ENCODE assay signal across 9 mouse cellular contexts in genomic region chr11:98372406-98372805, GRCm38 (mm10). TPM values are rescaled to one million over a fixed set of nuclear protein-coding genes. Genes with fewer than 3 reads are reported as not detected.
A peak's percentile ranks its signal among the peaks of the same experiment; 100 is the strongest.
DNase-seq lines count a peak whose midpoint lies in the region; ATAC-seq and TF ChIP-seq lines count a peak whose summit lies in the region.
"Had no signal": no experiment of that assay in that cellular context is flagged by ENCODE, and none has a peak within 500 bp of the region (broad histone marks: within the 10 kb centered on the region; RNA-seq: fewer than 3 reads in every experiment).

No protein-coding gene starts in this region.

- TF ChIP-seq RAD21 in CH12.LX (IDR thresholded peaks at IDR 0.05; ENCODE audit: low read depth, low read length) = peak; percentile 57

- peak; percentile 61 for DNase-seq in kidney, adult 18-20 months
- DNase-seq in CH12.LX (ENCODE audit: extremely low read depth) = peak; percentile 84
- peak; percentile 67 for DNase-seq in c-Kit-positive CD71-positive TER-119-positive erythroid progenitor cells, embryonic 14.5 days (ENCODE audit: low spot score)
- DNase-seq in thymus, postnatal 36 days = peak; percentile 48 to 54

- peaks cover 39% of the 10 kb centered on the region for H3K36me3 ChIP-seq in kidney, embryonic 15.5 days
- peaks cover 31 to 72% of the 10 kb centered on the region in 2 experiments for H3K36me3 ChIP-seq in CH12.LX (replicated peaks in 1 of 2; ENCODE audit: control insufficient read depth in 1 of 2, insufficient read depth in 1 of 2, low read length in 1 of 2)
- H3K36me3 ChIP-seq in forebrain, embryonic 13.5 days (ENCODE audit: poor library complexity, severe bottlenecking) = peaks cover 36% of the 10 kb centered on the region
- H3K36me3 ChIP-seq in intestine, embryonic 15.5 days = peaks cover 7% of the 10 kb centered on the region; the same call in 1 of the 2 replicates

- in situ Hi-C loops in CH12.LX (cut with MboI; ENCODE audit: low pct_ligation_motif_present, low pct_unique_long_range_greater_than_20kb, low sequenced_read_pairs) = no loop called here

- no peaks in the 10 kb centered on the region for H3K9me3 ChIP-seq in kidney, embryonic 15.5 days (replicated peaks)
- no peaks in the 10 kb centered on the region for H3K9me3 ChIP-seq in CH12.LX (replicated peaks; ENCODE audit: low read length)
- no peaks in the 10 kb centered on the region for H3K9me3 ChIP-seq in forebrain, embryonic 13.5 days (replicated peaks)
- no peaks in the 10 kb centered on the region for H3K9me3 ChIP-seq in intestine, embryonic 15.5 days
- H3K9me3 ChIP-seq: limb, embryonic 12.5 days had no signal

- H3K79me2 ChIP-seq in CH12.LX (replicated peaks; ENCODE audit: control insufficient read depth, extremely low read depth, insufficient read depth, poor library complexity, severe bottlenecking) = no peaks in the 10 kb centered on the region; the same call in 1 of the 2 replicates

- TF ChIP-seq EP300 in CH12.LX (IDR thresholded peaks at IDR 0.05; ENCODE audit: low read length) = no peak

- H3K4me1 ChIP-seq in kidney, embryonic 15.5 days = peaks cover 12% of the 10 kb centered on the region
- H3K4me1 ChIP-seq in CH12.LX (ENCODE audit: control insufficient read depth in 1 of 2, insufficient read depth in 2 of 2) = no peaks in the 10 kb centered on the region; a peak in 1 of 4 replicates
- peaks cover 22% of the 10 kb centered on the region for H3K4me1 ChIP-seq in forebrain, embryonic 13.5 days
- 0 out of 2 replicates have a peak, but pooled peaks cover 7% of the 10 kb centered on the region for H3K4me1 ChIP-seq in intestine, embryonic 15.5 days (replicated peaks)

- TF ChIP-seq CTCF in CH12.LX (conservative IDR thresholded peaks at IDR 0.05 in 1 of 2, IDR thresholded peaks at IDR 0.05 in 1 of 2; ENCODE audit: low read depth in 2 of 2, low read length in 2 of 2) = peak; percentile 96 to 99

- H3K4me3 ChIP-seq in kidney, embryonic 15.5 days (replicated peaks) = no peak overlapping the region
- no peak overlapping the region for H3K4me3 ChIP-seq in CH12.LX (replicated peaks in 1 of 3; ENCODE audit: low read depth in 2 of 3, low read length in 2 of 3, poor library complexity in 1 of 3)
- H3K4me3 ChIP-seq in forebrain, embryonic 13.5 days = 0 out of 2 replicates have a peak overlapping the region, but pooled peaks have one; percentile 6
- no peak overlapping the region for H3K4me3 ChIP-seq in intestine, embryonic 15.5 days (replicated peaks)
- H3K4me3 ChIP-seq: limb, embryonic 12.5 days had no signal

- H3K27ac ChIP-seq in kidney, embryonic 15.5 days = no peak overlapping the region
- no peak overlapping the region for H3K27ac ChIP-seq in CH12.LX (ENCODE audit: insufficient read depth, low read depth)
- H3K27ac ChIP-seq in forebrain, embryonic 13.5 days = peak overlapping the region; percentile 72
- no peak overlapping the region for H3K27ac ChIP-seq in intestine, embryonic 15.5 days
- H3K27ac ChIP-seq: limb, embryonic 12.5 days had no signal

- TF ChIP-seq POLR2A in CH12.LX (IDR thresholded peaks at IDR 0.05; ENCODE audit: low read depth, low read length) = no peak

- H3K27me3 ChIP-seq in kidney, embryonic 15.5 days = no peaks in the 10 kb centered on the region
- no peaks in the 10 kb centered on the region for H3K27me3 ChIP-seq in CH12.LX (replicated peaks)
- H3K27me3 ChIP-seq in forebrain, embryonic 13.5 days = no peaks in the 10 kb centered on the region
- H3K27me3 ChIP-seq in intestine, embryonic 15.5 days (replicated peaks) = no peaks in the 10 kb centered on the region
- H3K27me3 ChIP-seq: limb, embryonic 12.5 days had no signal

- no peak overlapping the region for H3K4me2 ChIP-seq in kidney, embryonic 15.5 days
- H3K4me2 ChIP-seq in CH12.LX (ENCODE audit: insufficient read depth, low read depth, poor library complexity, severe bottlenecking) = no peak overlapping the region
- peak overlapping the region; percentile 45 for H3K4me2 ChIP-seq in forebrain, embryonic 13.5 days
- no peak overlapping the region for H3K4me2 ChIP-seq in intestine, embryonic 15.5 days (replicated peaks)
- H3K4me2 ChIP-seq: limb, embryonic 12.5 days had no signal

- WGBS in kidney, embryonic 15.5 days = 4% methylated on average over 2 of the region's 2 CpGs
- WGBS in forebrain, embryonic 13.5 days = 9% methylated on average over 2 of the region's 2 CpGs
- 6% methylated on average over 2 of the region's 2 CpGs for WGBS in intestine, embryonic 15.5 days

- H3K9ac ChIP-seq in kidney, embryonic 15.5 days = no peak overlapping the region
- no peak overlapping the region for H3K9ac ChIP-seq in CH12.LX (ENCODE audit: insufficient read depth, low read depth)
- 0 out of 2 replicates have a peak overlapping the region, but pooled peaks have one; percentile 51 for H3K9ac ChIP-seq in forebrain, embryonic 13.5 days
- H3K9ac ChIP-seq in intestine, embryonic 15.5 days = no peak overlapping the region
- H3K9ac ChIP-seq: limb, embryonic 12.5 days had no signal

- ATAC-seq in kidney, embryonic 15.5 days (replicated peaks; ENCODE audit: low FRiP score) = no peak
- ATAC-seq in forebrain, embryonic 13.5 days = no peak
- ATAC-seq in intestine, embryonic 15.5 days = peak; percentile 50
- ATAC-seq in megakaryocyte-erythroid progenitor cell, adult 5-6 weeks (replicated peaks; ENCODE audit: low FRiP score, low TSS enrichment, poor library complexity, severe bottlenecking) = peak; percentile 44; the same call in 1 of the 2 replicates

- dilution Hi-C loops in CH12.LX (cut with MboI; ENCODE audit: extremely low pct_ligation_motif_present, extremely low pct_unique_long_range_greater_than_20kb, low sequenced_read_pairs) = no loop called here

TF ChIP-seq in CH12.LX, 34 proteins besides CTCF, POLR2A, EP300 and RAD21 (continues in another document):
- no peak for TF ChIP-seq ZNF384 (IDR thresholded peaks at IDR 0.05; ENCODE audit: low read depth, low read length)
- no peak for TF ChIP-seq E2F4 (IDR thresholded peaks at IDR 0.05; ENCODE audit: insufficient replicate concordance, low read depth, low read length)
- peak; percentile 87 for TF ChIP-seq SMC3 (IDR thresholded peaks at IDR 0.05; ENCODE audit: low read depth, low read length)
- no peak; the same call in 1 of the 2 replicates for TF ChIP-seq JUND (conservative IDR thresholded peaks at IDR 0.05; ENCODE audit: low read depth, low read length)
- no peak for TF ChIP-seq UBTF (IDR thresholded peaks at IDR 0.05; ENCODE audit: low read depth, low read length)

RNA-seq across cellular contexts. Expression of gene Tcap, which starts 11.2 kb away (rescaled TPM):
- 2.5 and 3.5 TPM in 2 replicates for polyA plus RNA-seq in kidney, embryonic 15.5 days (2015; fragmentation: Nextera tagmentation; extraction: Ambion mirVana)
- total RNA-seq in CH12.LX (2012; rRNA removed) = 0.50 TPM in 1 of 2 replicates, not detected in the other
- not detected in 2 replicates for total RNA-seq in CH12.LX (2014; rRNA removed)
- not detected in 2 replicates for polyA plus RNA-seq in CH12.LX (2012; ENCODE audit: insufficient read length, low read depth)
- 0.18 and 0.19 TPM in 2 replicates for polyA plus RNA-seq in forebrain, embryonic 13.5 days (2015; fragmentation: Nextera tagmentation; extraction: Ambion mirVana)
- polyA plus RNA-seq in intestine, embryonic 15.5 days (2015; fragmentation: Nextera tagmentation; extraction: Ambion mirVana) = 0.25 TPM in 1 of 2 replicates, not detected in the other
- not detected in 2 replicates for total RNA-seq in megakaryocyte-erythroid progenitor cell, adult 5-6 weeks (2014; fragmentation: Nextera tagmentation)
- not detected in 2 replicates for total RNA-seq in megakaryocyte-erythroid progenitor cell, adult 5-6 weeks (2017)

RNA-seq across cellular contexts. Expression of gene Pnmt, which starts 13.8 kb away (rescaled TPM):
- polyA plus RNA-seq in kidney, embryonic 15.5 days (2015; fragmentation: Nextera tagmentation; extraction: Ambion mirVana) = 2.7 and 3.8 TPM in 2 replicates
- total RNA-seq in CH12.LX (2012; rRNA removed) (not detected in 2 replicates), CH12.LX (2014; rRNA removed) (not detected in 2 replicates)
- not detected in 2 replicates for polyA plus RNA-seq in CH12.LX (2012; ENCODE audit: insufficient read length, low read depth)
- polyA plus RNA-seq in forebrain, embryonic 13.5 days (2015; fragmentation: Nextera tagmentation; extraction: Ambion mirVana) = 0.35 TPM in 1 of 2 replicates, not detected in the other
- polyA plus RNA-seq in intestine, embryonic 15.5 days (2015; fragmentation: Nextera tagmentation; extraction: Ambion mirVana) = 0.19 TPM in 1 of 2 replicates, not detected in the other
- not detected in 2 replicates for total RNA-seq in megakaryocyte-erythroid progenitor cell, adult 5-6 weeks (2014; fragmentation: Nextera tagmentation)
- total RNA-seq in megakaryocyte-erythroid progenitor cell, adult 5-6 weeks (2017) = not detected in 2 replicates

RNA-seq across cellular contexts. Expression of gene Stard3, which starts 14.2 kb away (rescaled TPM):
- polyA plus RNA-seq in kidney, embryonic 15.5 days (2015; fragmentation: Nextera tagmentation; extraction: Ambion mirVana) = 46.4 and 53.1 TPM in 2 replicates
- total RNA-seq in CH12.LX (2012; rRNA removed) = 39.6 and 44.4 TPM in 2 replicates
- total RNA-seq in CH12.LX (2014; rRNA removed) = 28.4 and 33.9 TPM in 2 replicates
- polyA plus RNA-seq in CH12.LX (2012; ENCODE audit: insufficient read length, low read depth) = 28.9 and 31.7 TPM in 2 replicates
- 44.0 and 45.5 TPM in 2 replicates for polyA plus RNA-seq in forebrain, embryonic 13.5 days (2015; fragmentation: Nextera tagmentation; extraction: Ambion mirVana)
- polyA plus RNA-seq in intestine, embryonic 15.5 days (2015; fragmentation: Nextera tagmentation; extraction: Ambion mirVana) = 39.4 and 39.7 TPM in 2 replicates
- 11.9 and 28.5 TPM in 2 replicates for total RNA-seq in megakaryocyte-erythroid progenitor cell, adult 5-6 weeks (2014; fragmentation: Nextera tagmentation)
- 10.6 and 18.2 TPM in 2 replicates for total RNA-seq in megakaryocyte-erythroid progenitor cell, adult 5-6 weeks (2017)

RNA-seq across cellular contexts. Expression of gene Ppp1r1b, which starts 24.2 kb away (rescaled TPM):
- 2.8 and 6.8 TPM in 2 replicates for polyA plus RNA-seq in kidney, embryonic 15.5 days (2015; fragmentation: Nextera tagmentation; extraction: Ambion mirVana)
- total RNA-seq in CH12.LX (2012; rRNA removed) (0.08 TPM in 1 of 2 replicates, not detected in the other), CH12.LX (2014; rRNA removed) (not detected in 2 replicates)
- polyA plus RNA-seq in CH12.LX (2012; ENCODE audit: insufficient read length, low read depth) = not detected in 2 replicates
- 14.6 and 20.0 TPM in 2 replicates for polyA plus RNA-seq in forebrain, embryonic 13.5 days (2015; fragmentation: Nextera tagmentation; extraction: Ambion mirVana)
- 52.2 and 68.9 TPM in 2 replicates for polyA plus RNA-seq in intestine, embryonic 15.5 days (2015; fragmentation: Nextera tagmentation; extraction: Ambion mirVana)
- not detected in 2 replicates for total RNA-seq in megakaryocyte-erythroid progenitor cell, adult 5-6 weeks (2014; fragmentation: Nextera tagmentation)
- not detected in 2 replicates for total RNA-seq in megakaryocyte-erythroid progenitor cell, adult 5-6 weeks (2017)

RNA-seq across cellular contexts. Expression of gene Pgap3, which starts 27.9 kb away (rescaled TPM):
- polyA plus RNA-seq in kidney, embryonic 15.5 days (2015; fragmentation: Nextera tagmentation; extraction: Ambion mirVana) = 16.9 and 17.5 TPM in 2 replicates
- total RNA-seq in CH12.LX (2012; rRNA removed) (6.9 and 7.1 TPM in 2 replicates), CH12.LX (2014; rRNA removed) (2.4 and 3.3 TPM in 2 replicates)
- 6.5 and 7.1 TPM in 2 replicates for polyA plus RNA-seq in CH12.LX (2012; ENCODE audit: insufficient read length, low read depth)
- polyA plus RNA-seq in forebrain, embryonic 13.5 days (2015; fragmentation: Nextera tagmentation; extraction: Ambion mirVana) = 6.7 and 9.2 TPM in 2 replicates
- 15.5 and 16.7 TPM in 2 replicates for polyA plus RNA-seq in intestine, embryonic 15.5 days (2015; fragmentation: Nextera tagmentation; extraction: Ambion mirVana)
- total RNA-seq in megakaryocyte-erythroid progenitor cell, adult 5-6 weeks (2014; fragmentation: Nextera tagmentation) = 6.4 and 10.6 TPM in 2 replicates
- total RNA-seq in megakaryocyte-erythroid progenitor cell, adult 5-6 weeks (2017) = 1.6 and 5.4 TPM in 2 replicates

Comparison
In these comparisons a context has a peak if more than half of its experiments do, and no peak if none do; other contexts are left out.
1. ATAC-seq: peak in intestine, embryonic 15.5 days (single experiment) and megakaryocyte-erythroid progenitor cell, adult 5-6 weeks (single experiment); none in kidney, embryonic 15.5 days (single experiment) and forebrain, embryonic 13.5 days (single experiment).
2. Peak in every context shown above with its lines, with median percentiles within 50 percentile points of each other: DNase-seq.